Mouse (Mus musculus) embryonic facial prominence, embryonic 13.5 days (tissue): ENCODE measurements at regions not wholly inside any gene's neighbourhood (a gene's known extent, or its start where the extent isn't known, plus 50 kb on each side); places are given as distances from the start of the nearest gene placed in this dataset.
"Not testable (repeated sequence)": the region's sequence is repeated elsewhere in the genome, so short reads cannot be mapped to it uniquely, and the experiment has no call there.

Source experiments
- ATAC-seq: fragments of 200-750 bp; cut with Nextera tagmentation; 2 replicates; pipeline ENCODE4 v1.8.0; 2017; ENCODE audit warnings: low read depth; ENCODE audit not compliant: insufficient number of reproducible peaks, insufficient read depth, low FRiP score, low TSS enrichment
- H3K27ac ChIP-seq: fragments of 300-500 bp; sonication (generic); 2 replicates; pipeline ENCODE4 v1.5.1; 2015; ENCODE audit warnings: moderate library complexity, mild to moderate bottlenecking, inconsistent platforms
- H3K27me3 ChIP-seq: fragments of 300-500 bp; sonication (generic); 2 replicates; pipeline ENCODE4 v1.6.1; 2015; ENCODE audit warnings: mild to moderate bottlenecking, inconsistent platforms
- H3K36me3 ChIP-seq: fragments of 300-500 bp; sonication (generic); 2 replicates; pipeline ENCODE4 v1.6.1; 2015; ENCODE audit warnings: mild to moderate bottlenecking, inconsistent platforms
- H3K4me1 ChIP-seq: fragments of 300-500 bp; sonication (generic); 2 replicates; pipeline ENCODE4 v1.6.1; 2015; ENCODE audit warnings: inconsistent platforms
- H3K4me2 ChIP-seq: fragments of 300-500 bp; sonication (generic); 2 replicates; pipeline ENCODE4 v1.6.1; 2015; ENCODE audit warnings: moderate library complexity, mild to moderate bottlenecking, inconsistent platforms
- H3K4me3 ChIP-seq: fragments of 300-500 bp; sonication (generic); 2 replicates; pipeline ENCODE4 v1.5.1; 2015; ENCODE audit warnings: mild to moderate bottlenecking, inconsistent platforms
- H3K9ac ChIP-seq: fragments of 300-500 bp; sonication (generic); 2 replicates; pipeline ENCODE4 v1.6.1; 2015; ENCODE audit warnings: mild to moderate bottlenecking, inconsistent platforms
- H3K9me3 ChIP-seq: fragments of 300-500 bp; sonication (generic); 2 replicates; pipeline ENCODE4 v1.6.1; 2016; ENCODE audit warnings: inconsistent platforms
- WGBS: fragments of 180-500 bp; shearing (Covaris S2); methylation state at CpG from one replicate; pipeline ENCODE4 v1.1.7; 2015; ENCODE audit warnings: mixed read lengths; 5-methylcytosine and 5-hydroxymethylcytosine counted together

GRCm38 (mm10) chr5:91861440-91862187 lies 101.3 kb downstream of the Rchy1 start:
- no peak overlapping the region for H3K9ac ChIP-seq
- WGBS: 61% methylated on average over 11 of the region's 11 CpGs
- H3K4me2 ChIP-seq: no peak overlapping the region
- H3K9me3 ChIP-seq: no peaks in the 10 kb centered on the region
- H3K27me3 ChIP-seq: no peaks in the 10 kb centered on the region
- H3K27ac ChIP-seq: no peak overlapping the region
- 0 out of 2 replicates have a peak, but pooled peaks have one; percentile 62 for ATAC-seq
- no peaks in the 10 kb centered on the region for H3K36me3 ChIP-seq
- no peak overlapping the region for H3K4me3 ChIP-seq
- no peaks in the 10 kb centered on the region for H3K4me1 ChIP-seq

- Histone ChIP-seq H3K27me3 (no peaks in the 10 kb centered on the region), H3K9me3 (no peaks in the 10 kb centered on the region), H3K36me3 (no peaks in the 10 kb centered on the region), H3K27ac (no peak overlapping the region), H3K4me3 (no peak overlapping the region), H3K4me2 (no peak overlapping the region), H3K9ac (no peak overlapping the region), H3K4me1 (no peaks in the 10 kb centered on the region)
- 79% methylated on average over 2 of the region's 2 CpGs for WGBS
- no peak for ATAC-seq
These were observed 102.4 kb downstream of the Rchy1 start for GRCm38 (mm10) chr5:91860489-91860888.

DNA sequence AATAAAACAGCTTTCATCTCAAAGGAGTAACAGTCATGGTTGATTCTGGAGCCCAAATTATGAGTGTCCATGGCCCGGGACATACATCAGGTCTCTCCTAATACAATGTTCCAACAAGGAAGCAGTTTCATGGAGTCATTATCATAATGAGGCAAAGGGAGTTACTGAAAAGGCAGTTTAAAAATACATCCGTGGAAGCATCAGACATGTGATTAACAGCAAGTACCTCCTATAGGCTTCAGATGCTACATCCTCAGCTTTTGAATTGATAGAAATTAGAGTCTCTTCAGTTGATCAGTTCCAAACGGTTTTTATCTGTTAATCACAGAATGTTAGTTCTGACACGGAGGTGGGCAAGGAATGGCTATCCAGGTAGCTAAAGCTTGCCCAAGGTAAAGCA lies 110.5 kb downstream of the Rchy1 start:
- ATAC-seq: no peak
- no peaks in the 10 kb centered on the region for H3K27me3 ChIP-seq
- peaks cover 7% of the 10 kb centered on the region; the same call in 1 of the 2 replicates for H3K4me1 ChIP-seq
- no peaks in the 10 kb centered on the region for H3K9me3 ChIP-seq
- no peak overlapping the region for H3K4me3 ChIP-seq
- no peaks in the 10 kb centered on the region for H3K36me3 ChIP-seq
- no peak overlapping the region for H3K27ac ChIP-seq
- no peak overlapping the region for H3K4me2 ChIP-seq
- WGBS: 72% methylated on average over 4 of the region's 4 CpGs
- no peak overlapping the region for H3K9ac ChIP-seq

GRCm38 (mm10) chr5:91850862-91851569 lies 111.9 kb downstream of the Rchy1 start:
- ATAC-seq, H3K4me1 ChIP-seq, H3K27ac ChIP-seq, H3K4me3 ChIP-seq, H3K4me2 ChIP-seq, H3K9me3 ChIP-seq, H3K27me3 ChIP-seq, H3K36me3 ChIP-seq, H3K9ac ChIP-seq: not testable (repeated sequence)
- 92% methylated on average over 4 of the region's 4 CpGs for WGBS

DNA sequence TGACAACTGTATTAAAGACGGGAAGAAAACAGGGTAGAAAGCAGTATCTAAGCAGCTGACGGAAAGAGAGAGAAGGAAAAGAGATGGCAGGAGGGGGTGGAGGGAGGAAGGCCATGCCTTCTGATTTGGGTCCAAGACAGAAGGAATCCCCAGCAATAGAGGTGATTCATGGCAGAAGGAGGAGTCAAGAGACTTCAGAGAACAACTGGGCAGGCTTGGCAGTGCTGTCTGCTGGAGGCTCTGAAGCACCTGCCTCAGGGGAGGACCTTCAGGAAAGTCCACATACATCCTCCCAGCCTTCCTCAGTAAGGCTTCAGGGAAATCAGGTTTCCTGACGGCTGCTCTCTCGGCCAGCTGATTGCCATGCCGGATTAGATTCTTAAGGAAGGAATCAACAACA lies 112.4 kb downstream of the Rchy1 start:
- Histone ChIP-seq H3K27ac (no peak overlapping the region), H3K36me3 (no peaks in the 10 kb centered on the region), H3K9me3 (no peaks in the 10 kb centered on the region), H3K4me2 (no peak overlapping the region), H3K27me3 (no peaks in the 10 kb centered on the region), H3K9ac (no peak overlapping the region), H3K4me1 (peaks cover 7% of the 10 kb centered on the region; the same call in 1 of the 2 replicates), H3K4me3 (no peak overlapping the region)
- WGBS: 77% methylated on average over 5 of the region's 5 CpGs
- no peak for ATAC-seq

GRCm38 (mm10) chr5:91849533-91849932 lies 113.3 kb downstream of the Rchy1 start:
- no peak overlapping the region for H3K4me3 ChIP-seq
- ATAC-seq: no peak
- 80% methylated on average over 2 of the region's 2 CpGs for WGBS

DNA sequence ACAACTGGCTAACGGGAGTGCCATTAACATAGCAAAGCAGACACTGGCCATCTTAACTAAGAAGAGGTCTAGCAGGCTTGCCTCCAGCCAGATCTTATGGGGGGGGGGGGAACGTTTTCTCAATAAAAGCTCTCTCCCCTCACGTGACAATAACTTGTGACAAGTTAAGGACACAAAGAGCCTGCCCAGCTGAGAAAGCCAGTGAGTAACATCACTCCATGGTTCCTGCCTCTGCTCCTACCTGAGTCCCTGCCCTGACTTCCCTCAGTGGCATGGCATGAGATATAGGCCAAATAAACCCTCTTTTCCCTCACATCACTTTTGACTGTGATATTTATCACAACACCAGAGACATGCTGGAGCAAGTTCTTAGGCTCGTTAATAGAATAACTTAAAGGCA lies 113.8 kb downstream of the Rchy1 start:
- H3K4me2 ChIP-seq: no peak overlapping the region
- no peak for ATAC-seq
- H3K4me3 ChIP-seq: no peak overlapping the region
- no peaks in the 10 kb centered on the region for H3K27me3 ChIP-seq
- H3K9ac ChIP-seq: no peak overlapping the region
- H3K4me1 ChIP-seq: peaks cover 18% of the 10 kb centered on the region
- 58% methylated on average over 4 of the region's 4 CpGs for WGBS
- peak overlapping the region; percentile 48; the same call in 1 of the 2 replicates for H3K27ac ChIP-seq
- no peaks in the 10 kb centered on the region for H3K36me3 ChIP-seq
- no peaks in the 10 kb centered on the region for H3K9me3 ChIP-seq

More at GRCm38 (mm10) chr5:91849533-91849932, 113.3 kb downstream of the Rchy1 start:
- Histone ChIP-seq H3K9me3 (no peaks in the 10 kb centered on the region), H3K4me2 (no peak overlapping the region), H3K27me3 (no peaks in the 10 kb centered on the region), H3K4me1 (peaks cover 13% of the 10 kb centered on the region), H3K27ac (no peak overlapping the region), H3K36me3 (no peaks in the 10 kb centered on the region), H3K9ac (no peak overlapping the region)

- Histone ChIP-seq H3K9me3 (no peaks in the 10 kb centered on the region), H3K9ac (no peak overlapping the region), H3K36me3 (no peaks in the 10 kb centered on the region), H3K4me3 (no peak overlapping the region), H3K4me1 (peaks cover 22% of the 10 kb centered on the region), H3K4me2 (no peak overlapping the region), H3K27me3 (no peaks in the 10 kb centered on the region), H3K27ac (peak overlapping the region; percentile 48; the same call in 1 of the 2 replicates)
- WGBS: 53% methylated on average over 3 of the region's 3 CpGs
- ATAC-seq: no peak
These were observed 114.3 kb downstream of the Rchy1 start for GRCm38 (mm10) chr5:91848528-91848927.

DNA sequence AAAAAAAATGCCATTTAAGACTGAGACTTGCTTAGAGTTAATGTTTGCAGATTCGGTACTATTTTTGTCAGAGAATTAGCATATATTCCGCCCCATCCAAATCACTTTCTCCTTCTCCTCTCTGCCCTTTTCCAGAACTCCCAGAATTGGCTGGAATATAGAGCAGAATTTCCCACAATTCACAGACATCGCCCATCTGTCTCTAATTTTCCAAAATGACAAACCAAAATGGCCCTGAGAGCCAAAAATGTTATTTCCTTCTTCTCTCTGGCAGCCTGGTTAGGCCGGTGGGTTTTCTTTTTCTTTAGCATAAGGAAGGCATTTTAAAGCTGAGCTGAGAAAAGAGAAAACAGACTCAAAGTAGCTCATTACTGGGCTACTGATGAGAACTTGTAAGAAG lies 119.8 kb downstream of the Rchy1 start:
- ATAC-seq: no peak
- WGBS: 35% methylated on average over 4 of the region's 4 CpGs

GRCm38 (mm10) chr5:91841066-91841465 lies 121.8 kb downstream of the Rchy1 start:
- no peaks in the 10 kb centered on the region for H3K36me3 ChIP-seq
- H3K4me2 ChIP-seq: no peak overlapping the region
- no peak overlapping the region for H3K9ac ChIP-seq
- H3K27me3 ChIP-seq: no peaks in the 10 kb centered on the region
- no peak overlapping the region for H3K27ac ChIP-seq
- no peak overlapping the region for H3K4me3 ChIP-seq
- no peaks in the 10 kb centered on the region for H3K9me3 ChIP-seq
- ATAC-seq: no peak
- WGBS: 63% methylated on average over 4 of the region's 4 CpGs
- H3K4me1 ChIP-seq: peaks cover 29% of the 10 kb centered on the region

More for the DNA sequence above, 119.8 kb downstream of the Rchy1 start:
- H3K9ac ChIP-seq: no peak overlapping the region
- H3K27me3 ChIP-seq: no peaks in the 10 kb centered on the region
- H3K4me2 ChIP-seq: peak overlapping the region; percentile 33
- peaks cover 29% of the 10 kb centered on the region for H3K4me1 ChIP-seq
- peak overlapping the region; percentile 89 for H3K27ac ChIP-seq
- no peaks in the 10 kb centered on the region for H3K36me3 ChIP-seq
- no peak overlapping the region for H3K4me3 ChIP-seq
- no peaks in the 10 kb centered on the region for H3K9me3 ChIP-seq

- Histone ChIP-seq H3K9ac (no peak overlapping the region), H3K4me3 (no peak overlapping the region), H3K9me3 (no peaks in the 10 kb centered on the region), H3K4me2 (no peak overlapping the region), H3K36me3 (no peaks in the 10 kb centered on the region), H3K4me1 (no peaks in the 10 kb centered on the region), H3K27me3 (no peaks in the 10 kb centered on the region), H3K27ac (no peak overlapping the region)
- no peak for ATAC-seq
- WGBS: 87% methylated on average over 6 of the region's 6 CpGs
These were observed 134.4 kb downstream of the Rchy1 start for GRCm38 (mm10) chr5:91828481-91828880.

GRCm38 (mm10) chr5:91826636-91827035 lies 136.2 kb downstream of the Rchy1 start:
- Histone ChIP-seq H3K4me2 (no peak overlapping the region), H3K9me3 (no peaks in the 10 kb centered on the region), H3K9ac (no peak overlapping the region), H3K36me3 (no peaks in the 10 kb centered on the region), H3K4me1 (no peaks in the 10 kb centered on the region), H3K4me3 (no peak overlapping the region), H3K27ac (no peak overlapping the region), H3K27me3 (no peaks in the 10 kb centered on the region)
- WGBS: 23% methylated on average over 1 of the region's 1 CpGs
- no peak for ATAC-seq
